Comparison of ENCODE assay signal across 9 mouse cellular contexts in genomic region chr8:114541132-114541531, GRCm38 (mm10).
DNase-seq lines count a peak whose midpoint lies in the region; ATAC-seq and TF ChIP-seq lines count a peak whose summit lies in the region.
"Had no signal": no experiment of that assay in that cellular context is flagged by ENCODE, and none has a peak within 500 bp of the region (broad histone marks: within the 10 kb centered on the region; RNA-seq: fewer than 3 reads in every experiment).

No protein-coding gene starts in this region.

- peak; percentile 92 for TF ChIP-seq CTCF in hindbrain, postnatal 0 days (IDR thresholded peaks at IDR 0.05; ENCODE audit: low read depth)

- 11% methylated on average over 3 of the region's 3 CpGs for WGBS in hindbrain, postnatal 0 days
- 9% methylated on average over 3 of the region's 3 CpGs for WGBS in forebrain, embryonic 10.5 days

- DNase-seq in right cerebral cortex, adult 18-20 months, result peak; percentile 10
- no peak for DNase-seq in right cerebral cortex, postnatal 14 days
- DNase-seq in adrenal gland, adult 2 months, result peak; percentile 61
- peak; percentile 77 for DNase-seq in embryo, embryonic 10.5 days (ENCODE audit: low spot score)
- DNase-seq in hindbrain, postnatal 0 days (ENCODE audit: low spot score), result peak; percentile 78
- peak; percentile 27 to 34 for DNase-seq in left cerebral cortex, postnatal 14 days (ENCODE audit: low spot score in 2 of 2)
- peak; percentile 62 for DNase-seq in skeletal muscle tissue, adult 2 months (ENCODE audit: low read depth, low spot score)
- no peak for DNase-seq in forebrain, embryonic 10.5 days (ENCODE audit: extremely low spot score, low spot score)

- no peak overlapping the region for H3K9ac ChIP-seq in hindbrain, postnatal 0 days (replicated peaks; ENCODE audit: low read length)

- ATAC-seq in hindbrain, postnatal 0 days, result peak; percentile 59; the same call in 1 of the 2 replicates

- no peaks in the 10 kb centered on the region for H3K9me3 ChIP-seq in hindbrain, postnatal 0 days (ENCODE audit: low read length)
- no peaks in the 10 kb centered on the region for H3K9me3 ChIP-seq in forebrain, embryonic 10.5 days
- H3K9me3 ChIP-seq: megakaryocyte, embryonic 14.5 days had no signal

- H3K27me3 ChIP-seq in hindbrain, postnatal 0 days (ENCODE audit: insufficient read depth, low read length), result no peaks in the 10 kb centered on the region
- peaks cover 7% of the 10 kb centered on the region; the same call in 1 of the 2 replicates for H3K27me3 ChIP-seq in forebrain, embryonic 10.5 days (ENCODE audit: poor library complexity, severe bottlenecking)
- H3K27me3 ChIP-seq: megakaryocyte, embryonic 14.5 days had no signal

- no peaks in the 10 kb centered on the region for H3K4me1 ChIP-seq in hindbrain, postnatal 0 days (ENCODE audit: insufficient read depth, low read length)
- H3K4me1 ChIP-seq in forebrain, embryonic 10.5 days, result peaks cover 15% of the 10 kb centered on the region
- H3K4me1 ChIP-seq: megakaryocyte, embryonic 14.5 days had no signal

- H3K27ac ChIP-seq in hindbrain, postnatal 0 days, result no peak overlapping the region
- no peak overlapping the region for H3K27ac ChIP-seq in forebrain, embryonic 10.5 days

- H3K4me3 ChIP-seq in hindbrain, postnatal 0 days (ENCODE audit: low read length), result no peak overlapping the region
- no peak overlapping the region for H3K4me3 ChIP-seq in forebrain, embryonic 10.5 days
- H3K4me3 ChIP-seq: megakaryocyte, embryonic 14.5 days had no signal

- no peaks in the 10 kb centered on the region for H3K36me3 ChIP-seq in hindbrain, postnatal 0 days (ENCODE audit: insufficient read depth, low read length)
- H3K36me3 ChIP-seq in forebrain, embryonic 10.5 days (replicated peaks), result no peaks in the 10 kb centered on the region

- intact Hi-C loops in left cerebral cortex, postnatal 14 days (cut with DNase I), result loop anchor here (2.0 to 5.0 kb wide), 2 partner anchors 431 to 1168 kb away; no protein-coding TSS in a partner anchor

- no peak overlapping the region for H3K4me2 ChIP-seq in hindbrain, postnatal 0 days (ENCODE audit: low read depth, low read length)

Comparison
In these comparisons a context has a peak if more than half of its experiments do, and no peak if none do; other contexts are left out.
1. DNase-seq: peak in right cerebral cortex, adult 18-20 months (single experiment), adrenal gland, adult 2 months (single experiment), embryo, embryonic 10.5 days (single experiment), hindbrain, postnatal 0 days (single experiment), left cerebral cortex, postnatal 14 days (2 of 2) and skeletal muscle tissue, adult 2 months (single experiment); none in right cerebral cortex, postnatal 14 days (single experiment) and forebrain, embryonic 10.5 days (single experiment).